Mouse (Mus musculus) erythroblast, embryonic 14.5 days (primary cell): ENCODE measurements around the gene Maip1. TPM values are rescaled to one million over a fixed set of nuclear protein-coding genes. Genes with fewer than 3 reads are reported as not detected.

Experiments used
- H3K27me3 ChIP-seq: 2 replicates; pipeline ENCODE4 v1.6.1; 2012; ENCODE audit warnings: inconsistent platforms; ENCODE audit not compliant: control insufficient read depth
- H3K36me3 ChIP-seq: 2 replicates; pipeline ENCODE4 v1.6.1; 2012; ENCODE audit warnings: mild to moderate bottlenecking, inconsistent platforms; ENCODE audit not compliant: control insufficient read depth
- H3K4me1 ChIP-seq: 2 replicates; pipeline ENCODE4 v1.6.1; 2012; ENCODE audit warnings: inconsistent platforms; ENCODE audit not compliant: control insufficient read depth
- H3K4me3 ChIP-seq: replicated peaks from 2 replicates; pipeline ENCODE3; 2012; ENCODE audit warnings: moderate library complexity, mild to moderate bottlenecking, inconsistent platforms
- H3K9me3 ChIP-seq: 2 replicates; pipeline ENCODE4 v1.6.1; 2012; ENCODE audit warnings: low read length, inconsistent platforms, mixed read lengths; ENCODE audit not compliant: control insufficient read depth
- GATA1 ChIP-seq: IDR thresholded peaks from 2 replicates; pipeline ENCODE4 v1.6.1; 2012; ENCODE audit warnings: low read length, inconsistent platforms, mixed read lengths
- TAL1 ChIP-seq: IDR thresholded peaks from 3 replicates; pipeline ENCODE4 v1.6.1; 2012; ENCODE audit warnings: low read length, inconsistent platforms, mixed read lengths
- polyA plus RNA-seq: library from polyadenylated mRNA; stranded (reverse); fragments of >175 nt; gene quantifications from 2 replicates; pipeline ENCODE4 v1.2.3, GENCODE M21; 2012

Maip1 gene
- polyA plus RNA-seq, 1 experiment, result 1.6 TPM

DNA sequence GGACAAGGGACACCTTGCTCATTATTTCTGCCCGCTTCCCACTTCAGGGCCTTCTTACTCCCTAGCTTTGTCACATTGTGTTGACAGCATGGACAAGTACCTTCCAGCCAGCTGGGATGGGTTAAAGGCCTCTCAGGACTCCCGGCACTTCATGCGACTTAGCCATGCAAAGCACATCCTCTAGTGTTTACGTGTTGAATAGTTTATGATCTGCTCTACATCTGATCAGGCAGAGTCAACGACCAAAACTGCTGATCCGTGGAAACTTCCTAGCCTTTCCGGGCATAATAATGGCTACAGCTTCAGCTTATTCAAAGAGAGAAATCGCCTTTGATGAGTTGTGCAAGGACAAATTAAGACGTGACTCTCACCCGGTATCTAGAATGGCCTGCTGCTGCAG, 39.6 kb downstream of the Maip1 start:
- Histone ChIP-seq H3K4me1 (no peaks in the 10 kb centered on the region), H3K36me3 (no peaks in the 10 kb centered on the region), H3K4me3 (no peak overlapping the region), H3K9me3 (no peaks in the 10 kb centered on the region), H3K27me3 (no peaks in the 10 kb centered on the region)
- TF ChIP-seq TAL1, result no peak
- TF ChIP-seq GATA1, result no peak

- H3K4me3 ChIP-seq, result no peak overlapping the region
- TF ChIP-seq GATA1, result no peak
- TF ChIP-seq TAL1, result no peak
- H3K27me3 ChIP-seq, result no peaks in the 10 kb centered on the region
- no peaks in the 10 kb centered on the region for H3K9me3 ChIP-seq
- no peaks in the 10 kb centered on the region for H3K4me1 ChIP-seq
- H3K36me3 ChIP-seq, result no peaks in the 10 kb centered on the region
These were observed 44.1 kb downstream of the Maip1 start for GRCm38 (mm10) chr1:57450241-57450640.

- no peak overlapping the region for H3K4me3 ChIP-seq
- no peaks in the 10 kb centered on the region for H3K4me1 ChIP-seq
- no peaks in the 10 kb centered on the region for H3K36me3 ChIP-seq
- TF ChIP-seq GATA1, result no peak
- no peak for TF ChIP-seq TAL1
- no peaks in the 10 kb centered on the region for H3K27me3 ChIP-seq
- no peaks in the 10 kb centered on the region for H3K9me3 ChIP-seq
These were observed 54.3 kb downstream of the Maip1 start for GRCm38 (mm10) chr1:57460305-57460940.

Other genes with a start within 250 kb of the Maip1 start
- 0.91 and 0.93 TPM in 2 replicates for gene 1700066M21Rik, start 28.7 kb upstream of the Maip1 start, polyA plus RNA-seq
- 0.10 and 0.12 TPM in 2 replicates for gene Tyw5, start 773 bp downstream of the Maip1 start, polyA plus RNA-seq